Mouse (Mus musculus): ENCODE data around the gene Ppfibp1.

Ppfibp1 gene

DNA sequence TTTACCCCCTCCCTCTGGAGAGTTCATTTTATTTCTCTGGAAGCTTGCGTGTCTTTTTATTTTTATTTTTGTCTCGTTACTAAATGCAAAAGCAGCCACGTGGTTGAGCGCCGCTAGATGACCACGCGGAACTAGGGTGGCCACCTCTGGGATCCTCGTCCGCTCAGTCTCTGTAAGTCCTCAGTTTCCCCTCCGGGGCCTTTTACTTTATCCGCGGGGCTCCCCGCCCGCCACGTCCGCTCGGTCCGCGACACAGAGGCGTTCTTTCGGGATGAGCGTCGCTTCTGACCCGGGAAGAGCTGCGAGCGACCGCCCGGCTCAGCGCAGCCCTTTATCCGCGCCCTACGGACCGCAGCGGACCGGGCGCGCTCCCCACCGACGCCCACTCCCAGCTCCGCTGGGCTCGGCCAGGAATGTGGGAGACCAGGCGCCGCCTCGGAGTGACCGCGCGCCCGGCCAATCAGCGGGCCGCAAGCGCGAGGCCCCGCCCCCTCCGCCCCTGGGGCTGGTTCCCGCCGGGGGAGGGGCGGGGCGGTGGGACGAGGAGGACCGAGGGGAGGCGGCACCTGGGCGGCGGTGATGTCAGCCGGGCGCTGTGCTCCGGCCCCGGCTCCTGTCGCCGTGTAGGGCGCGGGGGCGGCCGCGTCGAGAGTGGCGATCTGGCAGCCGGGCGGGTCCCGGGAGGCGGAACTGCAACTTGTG is at the start of gene Ppfibp1:
TSS of gene Ppfibp1 (plus strand) at position 530 of the 702 bp plus-strand sequence.
- in situ Hi-C loops (cut with MseI, MboI): no loop called here

DNA sequence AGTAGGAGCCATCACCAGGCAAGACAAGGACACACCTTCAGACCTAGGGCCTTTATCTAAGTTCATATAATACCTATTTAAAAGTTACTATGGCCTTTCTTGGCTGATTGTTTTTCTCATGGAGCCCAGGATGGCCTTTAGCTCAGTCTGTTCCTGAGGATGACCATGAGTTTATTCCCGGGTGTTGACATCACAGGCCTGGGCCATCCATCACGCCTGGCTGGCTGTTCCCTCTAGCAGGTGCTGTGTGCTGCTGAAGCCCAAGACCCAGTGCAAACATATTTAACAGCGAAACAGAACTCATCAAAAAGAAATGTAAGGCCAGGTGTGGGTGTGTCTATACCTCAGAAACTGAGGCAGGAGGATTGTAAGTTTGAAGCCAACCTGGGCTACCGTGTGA is 49.4 kb upstream of the Ppfibp1 start:
- in situ Hi-C loops (cut with MseI, MboI): loop anchor here in 1 of 2 experiments (10.0 to 25.0 kb wide), 2 partner anchors 156 to 398 kb away; no protein-coding TSS in a partner anchor

DNA sequence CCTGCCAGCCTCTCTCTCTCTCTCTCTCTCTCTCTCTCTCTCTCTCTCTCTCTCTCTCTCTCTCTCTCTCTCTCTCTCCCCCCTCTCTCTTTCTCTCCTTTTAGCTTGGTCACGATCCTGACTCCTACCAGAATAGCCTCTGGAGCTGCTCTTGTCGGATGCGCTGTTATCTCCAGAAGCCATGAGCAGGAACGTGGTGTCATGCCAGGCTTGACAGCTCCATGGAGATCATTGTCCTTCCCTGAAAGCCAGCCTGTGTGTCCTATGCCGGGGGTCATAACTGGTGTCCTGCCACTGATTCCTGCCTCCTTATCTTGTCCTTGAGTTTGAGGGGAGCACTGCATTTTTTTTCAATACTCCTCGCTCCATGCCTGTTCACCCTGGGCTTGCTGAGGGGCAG is 43.4 kb upstream of the Ppfibp1 start:
- in situ Hi-C loops (cut with MseI, MboI): loop anchor here in 1 of 2 experiments (25.0 kb wide), 1 partner anchor 392 kb away; no protein-coding TSS in a partner anchor

DNA sequence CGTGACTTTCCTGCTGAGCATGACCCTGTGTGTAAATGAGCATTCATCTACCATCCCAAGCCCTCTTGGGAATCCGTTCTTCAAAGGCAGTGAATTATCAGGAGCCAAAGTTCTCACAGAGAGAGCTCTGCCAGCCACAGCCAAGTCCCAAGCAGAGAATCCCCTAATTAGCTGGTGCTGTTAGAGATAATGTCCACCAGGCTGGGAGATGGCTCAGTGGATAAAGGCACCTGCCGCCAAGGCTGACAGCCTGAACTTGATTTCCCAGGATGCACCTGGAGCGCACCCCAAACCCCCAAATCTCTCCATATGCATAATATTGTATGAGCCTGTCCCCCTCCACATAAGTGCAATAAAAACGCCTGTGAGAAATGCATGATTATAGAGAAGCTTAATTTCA is 42.9 kb upstream of the Ppfibp1 start:
- in situ Hi-C loops (cut with MseI, MboI): loop anchor here in 1 of 2 experiments (25.0 kb wide), 1 partner anchor 392 kb away; no protein-coding TSS in a partner anchor

DNA sequence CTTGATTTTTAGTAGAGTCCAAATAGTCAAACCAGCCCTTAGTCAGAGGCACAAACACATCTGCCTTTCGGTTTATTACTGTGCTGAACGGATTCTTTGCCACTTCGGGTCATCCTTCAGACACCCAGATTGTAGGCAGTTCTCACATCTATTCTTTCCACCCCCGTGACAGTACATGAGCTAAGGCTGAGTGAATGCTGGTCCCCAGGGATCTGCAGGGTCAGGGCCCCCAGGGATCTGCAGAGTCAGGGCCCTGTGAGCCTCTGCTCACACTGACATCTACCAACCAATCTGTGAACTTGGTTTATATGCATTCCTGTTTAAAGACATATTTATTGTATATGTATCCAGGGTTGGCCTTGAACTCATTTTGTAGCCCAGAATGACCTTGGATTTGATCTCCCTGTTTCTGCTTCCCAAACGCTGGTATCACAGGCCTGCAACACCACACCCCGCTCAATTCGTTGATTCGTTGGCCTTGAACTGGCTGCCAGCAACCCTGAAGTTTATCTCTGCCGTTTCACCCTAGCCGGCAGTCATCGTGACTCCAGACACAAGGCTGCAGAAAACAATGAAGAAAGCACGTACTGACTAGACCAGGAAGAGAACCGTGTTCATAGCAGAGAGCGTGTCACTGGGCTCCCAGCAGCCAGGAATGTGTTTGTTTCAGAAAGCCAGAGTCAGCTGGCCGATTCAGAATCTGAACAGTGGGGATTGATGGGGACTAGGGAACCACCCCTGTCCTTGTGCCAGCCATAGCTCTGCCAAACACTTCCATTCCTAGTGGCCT is 42.1 kb upstream of the Ppfibp1 start:
- in situ Hi-C loops (cut with MseI, MboI): loop anchor here in 1 of 2 experiments (25.0 kb wide), 1 partner anchor 391 kb away; no protein-coding TSS in a partner anchor

DNA sequence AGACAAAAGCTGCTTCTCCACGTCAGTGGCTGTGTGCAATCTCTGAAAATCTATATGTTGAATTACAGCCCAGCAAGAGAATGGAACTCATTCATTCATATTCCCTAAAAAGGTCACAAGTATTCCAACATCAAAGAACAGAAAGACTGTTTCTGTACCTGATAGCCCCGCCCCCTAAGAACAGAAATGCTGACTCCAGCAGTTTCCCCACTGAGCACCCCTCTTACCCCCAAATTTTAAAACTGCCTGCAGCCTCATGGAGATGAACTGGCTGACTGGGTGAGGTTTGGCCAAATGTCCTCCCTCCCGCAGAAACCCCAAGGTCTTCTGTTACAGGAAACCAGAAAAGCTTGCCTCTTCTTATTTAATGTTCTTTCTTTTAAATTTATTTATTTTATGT is 40.9 kb upstream of the Ppfibp1 start:
- in situ Hi-C loops (cut with MseI, MboI): loop anchor here in 1 of 2 experiments (25.0 kb wide), 1 partner anchor 390 kb away; no protein-coding TSS in a partner anchor

DNA sequence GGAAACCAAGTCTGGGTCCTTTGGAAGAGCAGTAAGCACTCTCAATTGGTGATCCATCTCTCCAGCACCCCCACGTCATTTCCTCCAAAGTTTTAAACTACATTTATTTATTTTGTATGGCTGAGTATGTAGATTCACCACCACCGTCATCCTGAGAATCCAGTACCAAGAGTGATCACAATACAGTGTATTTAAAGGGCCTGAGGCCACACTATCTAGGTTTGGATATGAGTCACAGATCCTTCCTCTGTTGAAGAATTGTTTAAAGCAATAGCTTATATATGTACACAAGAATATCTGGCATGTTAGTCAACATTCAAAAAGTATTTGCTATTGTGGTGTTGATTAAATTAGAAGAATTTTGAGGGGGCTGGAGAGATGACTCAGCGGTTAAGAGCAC is 40.0 kb upstream of the Ppfibp1 start:
- in situ Hi-C loops (cut with MseI, MboI): loop anchor here in 1 of 2 experiments (25.0 kb wide), 1 partner anchor 389 kb away; no protein-coding TSS in a partner anchor

DNA sequence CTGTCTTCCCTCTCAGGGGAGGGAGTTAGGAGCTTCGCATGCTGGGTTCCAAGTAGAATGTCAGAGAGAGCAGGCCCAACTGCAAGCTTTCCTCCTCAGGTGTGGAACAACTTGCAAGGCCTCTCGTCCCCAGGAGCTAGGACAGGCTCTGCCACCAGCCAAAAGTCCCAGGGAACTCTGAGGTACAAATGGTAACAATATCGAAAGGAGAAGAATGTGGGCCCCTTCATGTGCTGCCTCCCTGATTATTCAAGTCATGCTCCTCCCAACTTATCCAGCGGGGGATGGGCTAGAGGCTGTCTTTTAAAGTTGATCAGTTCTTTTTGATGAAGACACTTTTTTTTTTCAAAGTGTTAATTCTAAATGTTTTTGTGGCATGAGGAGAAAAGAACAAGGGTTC is 38.2 kb upstream of the Ppfibp1 start, which contains the start of gene Smco2:
TSS of gene Smco2 (plus strand) at position 55 of the 400 bp plus-strand sequence.
- in situ Hi-C loops (cut with MseI, MboI): no loop called here

DNA sequence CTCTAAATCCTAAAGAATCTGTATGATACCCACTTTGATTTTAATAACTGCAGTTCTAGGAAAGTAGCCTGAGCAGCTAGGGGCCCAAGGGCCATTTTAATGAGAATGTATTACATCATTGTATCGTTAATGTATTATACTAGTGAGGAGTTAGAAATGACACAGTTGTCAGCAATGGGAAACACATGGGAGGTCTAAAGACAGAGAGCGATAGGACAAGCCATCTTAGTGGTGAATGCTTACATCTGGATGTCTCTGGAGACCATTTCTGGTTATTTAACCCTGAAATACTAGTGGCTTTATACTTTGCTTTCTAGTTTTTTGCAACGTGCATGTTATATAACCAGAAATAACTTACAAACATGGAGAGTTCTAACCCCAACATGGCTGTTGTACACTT is 36.4 kb upstream of the Ppfibp1 start:
- in situ Hi-C loops (cut with MseI, MboI): no loop called here

DNA sequence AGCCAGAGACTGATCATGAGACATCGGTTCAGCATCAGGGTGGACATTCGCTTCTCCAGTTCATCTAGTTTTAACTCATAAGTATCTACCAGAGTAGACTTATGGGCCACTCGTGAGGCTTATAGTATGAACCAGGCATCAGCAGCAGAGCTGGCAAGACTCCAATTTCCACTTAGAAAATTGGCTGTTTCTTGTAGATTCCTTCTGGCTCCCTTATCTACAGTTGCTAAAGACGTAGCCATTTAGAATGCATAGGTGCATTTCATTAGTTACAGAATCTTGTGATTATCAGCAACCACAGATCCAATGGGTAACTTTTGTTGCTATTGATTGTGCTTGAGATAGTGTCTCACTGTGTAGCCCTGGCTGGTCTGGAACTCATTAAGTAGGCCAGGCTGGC is 35.5 kb upstream of the Ppfibp1 start:
- in situ Hi-C loops (cut with MseI, MboI): no loop called here

DNA sequence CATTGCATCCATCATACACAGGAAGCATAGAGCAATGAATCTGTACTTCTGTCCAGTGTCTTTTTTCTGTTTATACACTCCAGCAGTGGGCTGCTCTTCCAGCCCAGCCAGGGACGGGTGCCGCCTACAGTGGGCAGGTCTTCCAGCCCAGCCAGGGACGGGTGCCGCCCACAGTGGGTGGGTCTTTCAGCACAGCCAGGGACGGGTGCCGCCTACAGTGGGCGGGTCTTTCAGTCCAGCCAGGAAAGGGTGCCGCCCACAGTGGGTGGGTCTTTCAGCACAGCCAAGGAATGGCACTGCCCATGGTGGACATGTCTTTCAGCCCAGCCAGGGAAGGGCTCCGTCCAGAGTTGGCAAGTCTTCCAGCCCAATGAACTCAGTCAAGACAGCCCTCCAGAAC is 33.1 kb upstream of the Ppfibp1 start:
- in situ Hi-C loops (cut with MseI, MboI): no loop called here

DNA sequence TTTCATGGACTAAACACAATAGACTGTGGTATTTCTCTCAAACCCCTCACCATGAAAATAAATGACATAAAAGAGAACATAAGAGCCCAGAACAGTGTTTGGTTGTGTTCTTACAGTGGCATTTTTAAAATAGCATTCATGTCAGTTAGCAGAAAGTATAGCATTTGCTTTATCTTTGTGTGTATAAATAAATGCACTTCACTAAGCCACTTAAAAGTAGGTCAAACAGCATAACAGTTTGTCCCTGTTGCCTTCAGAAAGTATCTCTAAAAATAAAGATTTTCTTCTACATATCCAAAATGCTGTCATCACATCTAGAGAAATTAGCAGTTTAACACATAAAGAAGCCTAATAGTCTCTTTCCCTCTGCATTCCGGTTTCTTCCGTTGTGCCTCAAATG is 30.9 kb upstream of the Ppfibp1 start:
- in situ Hi-C loops (cut with MseI, MboI): no loop called here

DNA sequence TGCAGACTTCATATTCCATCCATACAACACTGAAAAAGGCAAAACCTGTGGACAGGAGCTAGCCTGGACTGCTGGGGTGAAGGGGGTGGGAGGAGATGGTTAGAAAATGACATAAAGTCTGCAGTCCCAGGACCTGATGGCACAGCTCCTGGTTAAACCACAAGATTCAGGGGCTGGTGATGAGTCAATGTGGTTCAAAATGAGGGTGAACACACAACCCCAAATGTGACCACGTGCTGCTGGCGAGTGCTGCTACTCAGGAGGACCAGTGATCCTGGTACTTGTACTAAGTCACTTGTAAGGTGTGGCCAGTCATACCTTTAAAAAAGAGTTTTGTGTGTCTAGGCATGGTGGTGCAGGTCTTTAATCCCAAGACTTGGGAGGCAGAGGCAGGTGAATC is 25.1 kb upstream of the Ppfibp1 start:
- in situ Hi-C loops (cut with MseI, MboI): loop anchor here in 1 of 2 experiments (10.0 kb wide), 1 partner anchor 122 kb away; no protein-coding TSS in a partner anchor

DNA sequence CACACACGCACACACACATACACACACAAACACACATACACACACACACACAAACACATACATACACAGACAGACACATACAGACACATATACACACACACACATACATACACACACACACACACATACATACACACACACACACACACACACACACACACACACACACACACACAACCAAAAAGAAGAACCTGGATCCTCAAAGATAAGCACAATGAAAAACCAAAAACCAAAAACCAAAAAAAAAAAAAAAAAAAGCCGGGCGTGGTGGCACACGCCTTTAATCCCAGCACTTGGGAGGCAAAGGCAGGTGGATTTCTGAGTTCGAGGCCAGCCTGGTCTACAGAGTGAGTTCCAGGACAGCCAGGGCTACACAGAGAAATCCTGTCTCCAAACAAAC is 23.9 kb upstream of the Ppfibp1 start:
- in situ Hi-C loops (cut with MseI, MboI): loop anchor here in 1 of 2 experiments (10.0 kb wide), 1 partner anchor 120 kb away; no protein-coding TSS in a partner anchor

DNA sequence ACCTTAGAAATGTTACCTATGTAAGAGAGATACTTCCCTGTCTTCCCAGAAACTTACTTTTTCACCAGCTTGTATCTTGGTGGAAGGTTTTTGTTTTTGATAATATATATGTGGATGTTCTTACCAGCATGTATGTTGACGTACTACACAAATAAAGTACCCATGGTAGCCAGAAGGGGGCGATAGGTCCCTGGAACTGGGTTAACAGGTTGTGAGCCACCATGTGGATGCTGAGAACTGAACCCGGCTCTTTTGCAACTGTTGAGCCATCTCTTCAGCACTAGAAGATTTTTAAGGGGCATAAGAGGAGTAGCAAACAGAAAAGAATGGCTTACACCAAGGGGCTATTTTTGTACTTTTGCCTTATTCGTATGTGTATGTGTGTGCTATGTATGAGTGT is 22.6 kb upstream of the Ppfibp1 start:
- in situ Hi-C loops (cut with MseI, MboI): loop anchor here in 1 of 2 experiments (10.0 kb wide), 1 partner anchor 119 kb away; no protein-coding TSS in a partner anchor

DNA sequence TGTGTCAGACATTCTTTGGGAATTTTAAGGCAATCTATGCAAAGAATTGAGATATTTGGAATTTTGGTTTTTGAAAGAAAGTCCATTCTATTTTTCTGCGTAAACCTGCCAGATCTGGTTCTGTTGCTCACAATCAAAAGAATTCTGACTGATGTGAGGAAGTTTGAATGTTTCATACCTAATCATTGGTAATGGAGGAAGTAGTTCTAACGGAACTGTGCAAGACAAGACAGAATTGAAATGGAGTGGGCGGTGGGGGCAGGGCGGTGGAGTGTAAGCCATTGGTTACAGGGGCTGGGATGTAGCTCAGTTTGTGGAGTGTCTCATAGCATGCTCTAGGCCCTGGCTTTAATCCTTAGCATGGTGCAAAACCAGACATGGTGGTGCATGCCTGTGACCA is 16.3 kb upstream of the Ppfibp1 start:
- in situ Hi-C loops (cut with MseI, MboI): no loop called here

DNA sequence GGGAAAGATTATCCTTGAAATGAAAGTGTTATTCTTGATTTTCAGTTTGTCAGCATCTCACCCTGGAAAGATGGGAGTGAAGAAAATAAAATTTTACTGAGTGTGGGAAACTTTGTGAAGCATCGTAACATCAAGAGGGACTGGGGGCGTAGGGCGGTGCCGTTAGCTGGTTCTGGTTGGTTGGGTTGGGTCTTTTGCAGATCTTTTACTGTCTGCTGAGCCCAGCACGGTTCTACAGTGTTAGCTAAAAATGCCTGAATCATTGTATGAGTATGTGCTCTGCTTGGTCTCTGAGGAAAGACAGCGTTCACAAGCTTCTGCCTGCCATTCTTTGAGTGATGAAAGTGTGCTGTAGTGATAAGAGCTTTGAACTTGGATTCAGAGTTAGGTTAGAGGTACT is 13.9 kb upstream of the Ppfibp1 start:
- in situ Hi-C loops (cut with MseI, MboI): no loop called here

DNA sequence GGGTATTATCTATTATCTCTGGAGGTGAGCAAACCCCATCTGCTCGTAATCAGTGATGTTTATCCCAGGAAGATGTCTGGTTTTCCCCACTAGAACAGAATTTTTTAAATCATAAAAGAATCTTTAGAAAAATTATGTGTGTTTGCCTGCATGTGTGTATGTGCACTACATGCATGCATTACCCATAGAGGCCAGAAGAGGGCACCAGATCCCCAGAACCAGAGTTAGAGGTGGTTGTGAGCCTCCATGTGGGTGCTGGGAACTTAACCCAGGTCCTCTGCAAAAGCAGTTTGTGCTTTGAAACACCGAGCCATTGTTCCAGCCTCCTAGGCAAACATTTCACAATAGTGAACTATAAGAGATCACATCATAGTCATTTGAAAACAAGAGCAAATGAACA is 11.5 kb upstream of the Ppfibp1 start:
- in situ Hi-C loops (cut with MseI, MboI): no loop called here

DNA sequence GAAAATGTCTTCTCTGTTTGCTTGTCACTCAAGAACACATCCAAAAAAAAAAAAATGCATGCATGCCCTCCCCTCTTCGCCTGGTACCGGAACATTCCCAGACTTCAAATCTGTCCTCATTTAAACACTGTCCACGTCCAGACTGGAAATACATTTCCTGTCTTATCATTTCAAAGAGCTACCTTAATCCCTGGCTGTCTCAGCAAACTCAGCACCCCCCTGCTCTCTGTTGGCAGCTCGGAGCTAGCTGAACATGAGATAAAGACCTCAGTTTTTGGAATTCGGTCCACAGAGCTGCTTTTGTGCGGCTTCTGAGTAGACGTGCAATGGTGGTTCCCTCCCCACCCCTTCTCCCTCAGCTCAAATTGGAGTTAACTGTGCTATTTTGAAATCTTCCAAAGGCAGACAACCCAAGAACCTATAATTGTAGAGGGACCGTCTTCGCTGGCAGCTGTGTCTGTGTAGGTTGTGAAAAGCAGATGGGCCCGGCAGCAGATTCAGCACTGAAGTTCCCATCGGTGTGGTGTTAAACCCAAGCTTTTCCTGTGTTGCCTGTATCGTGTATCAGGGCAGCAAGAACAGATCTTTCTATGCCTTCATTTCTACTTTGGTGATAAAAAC is 10.8 kb upstream of the Ppfibp1 start:
- in situ Hi-C loops (cut with MseI, MboI): no loop called here

DNA sequence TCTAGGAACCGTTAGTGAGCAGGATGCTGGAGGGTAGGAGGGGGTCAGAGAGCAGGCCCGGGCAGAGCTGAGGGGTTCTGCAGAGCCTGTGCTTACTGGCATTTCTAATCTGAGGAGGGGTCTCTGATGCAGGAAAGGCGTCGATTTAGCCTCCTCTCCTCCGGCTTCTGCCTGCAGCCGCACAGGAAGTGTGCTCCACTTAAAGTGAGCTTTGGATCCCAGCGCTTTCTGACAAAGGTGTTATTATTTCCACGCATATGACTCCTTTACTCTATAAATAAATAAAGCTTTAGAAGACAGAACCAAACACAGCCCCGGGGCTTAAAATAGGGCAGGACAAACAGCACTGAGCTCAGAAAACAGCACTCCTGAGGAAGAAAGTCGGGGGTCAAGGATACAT is 9.4 kb upstream of the Ppfibp1 start:
- in situ Hi-C loops (cut with MseI, MboI): no loop called here

DNA sequence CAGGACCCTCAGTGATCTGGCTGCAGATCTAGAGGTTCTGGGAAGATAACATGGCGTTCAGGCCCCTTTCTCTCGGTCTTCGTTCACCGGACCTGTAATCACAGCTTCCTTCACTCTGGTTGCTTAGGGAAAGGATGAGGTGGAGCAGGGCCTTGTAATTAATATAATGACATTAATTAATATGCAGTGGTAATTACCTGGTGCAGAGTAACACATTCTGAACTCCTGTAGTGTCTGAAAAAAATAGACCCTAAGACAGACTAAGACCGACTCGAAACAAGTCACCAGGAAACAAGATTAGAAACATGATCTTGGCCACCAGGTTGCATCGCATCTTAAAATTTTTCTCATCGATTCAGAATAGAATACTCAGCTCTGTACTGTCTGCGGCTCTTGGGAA is 8.4 kb upstream of the Ppfibp1 start:
- in situ Hi-C loops (cut with MseI, MboI): no loop called here

DNA sequence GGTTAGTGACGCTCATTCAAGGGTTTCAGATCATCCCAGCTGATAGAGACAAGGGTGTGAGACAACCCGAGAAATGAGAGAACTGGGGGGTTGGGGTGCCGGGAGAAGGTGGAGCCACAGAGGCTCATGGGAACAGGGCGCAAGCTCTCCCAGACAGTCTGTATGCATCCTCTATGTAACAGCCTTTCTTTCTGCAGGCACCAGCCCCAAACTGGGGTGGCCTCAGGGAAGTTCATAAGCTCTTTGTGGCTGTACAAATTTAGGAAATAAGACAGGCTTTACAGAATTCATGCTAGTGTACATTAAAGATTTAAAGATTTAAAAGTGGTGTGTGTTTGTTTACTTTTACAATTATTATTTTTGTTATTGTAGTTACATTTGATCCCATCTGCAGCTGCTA is 8.0 kb upstream of the Ppfibp1 start:
- in situ Hi-C loops (cut with MseI, MboI): no loop called here
